Mouse (Mus musculus) megakaryocyte-erythroid progenitor cell, adult 5-6 weeks (primary cell): Measurements from ENCODE around the gene Samd4. TPM values are rescaled to one million over a fixed set of nuclear protein-coding genes. Genes with fewer than 3 reads are reported as not detected.

Source experiments
- ATAC-seq: replicated peaks from 2 replicates; pipeline ENCODE4 v1.8.0; 2016; ENCODE audit warnings: mild to moderate bottlenecking, inconsistent platforms; ENCODE audit not compliant: severe bottlenecking, poor library complexity, low FRiP score, low TSS enrichment
- total RNA-seq, 2 experiments: library from RNA; stranded (forward) in 1 of 2; stranded (reverse) in 1 of 2; fragments of 200-1000, 215-1000 nt in 1 of 2; fragments of >200 nt in 1 of 2; fragmentation: Nextera tagmentation in 1 of 2; gene quantifications; 2 replicates each; pipeline ENCODE4 v1.2.3; 2014 to 2017

Samd4 gene
- total RNA-seq, 2 experiments from 2014 or later = 0.07 to 0.61 TPM

GRCm38 (mm10) chr14:46982106-46982505, 99.5 kb downstream of the Samd4 start:
- no peak for ATAC-seq

GRCm38 (mm10) chr14:46984542-46985125, 102.0 kb downstream of the Samd4 start:
- no peak for ATAC-seq

- ATAC-seq = no peak
Observed at GRCm38 (mm10) chr14:46989694-46990093, 107.0 kb downstream of the Samd4 start.

GRCm38 (mm10) chr14:46990450-46990849, 107.8 kb downstream of the Samd4 start:
- ATAC-seq = no peak

DNA sequence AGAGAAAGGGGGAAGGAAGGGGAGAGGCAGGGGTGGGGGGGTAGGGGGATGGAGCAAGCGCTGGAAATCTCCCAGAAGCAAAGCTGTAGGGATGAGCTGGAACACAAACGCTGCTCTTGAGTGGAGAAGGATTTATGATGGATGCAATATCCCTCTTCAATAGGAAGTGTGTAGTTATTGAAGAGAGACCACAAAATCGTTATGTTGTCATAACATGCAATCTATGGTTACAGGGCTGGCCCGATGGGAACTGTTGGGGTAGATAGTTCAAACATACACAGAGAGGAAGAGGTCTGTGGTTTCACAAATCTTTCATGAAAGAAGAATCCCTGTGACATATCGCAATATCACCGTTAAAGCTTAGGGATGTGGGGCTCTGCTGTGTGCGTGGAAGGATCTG, 112.0 kb downstream of the Samd4 start:
- no peak for ATAC-seq

- ATAC-seq = no peak
Observed at GRCm38 (mm10) chr14:46999321-47000025, 116.8 kb downstream of the Samd4 start.

- no peak for ATAC-seq
Observed at GRCm38 (mm10) chr14:47000096-47000736, 117.6 kb downstream of the Samd4 start.

- ATAC-seq = no peak
Observed at GRCm38 (mm10) chr14:47000786-47001761, 118.4 kb downstream of the Samd4 start.

GRCm38 (mm10) chr14:47004161-47004560, 121.5 kb downstream of the Samd4 start:
- ATAC-seq = no peak

- no peak for ATAC-seq
Observed at GRCm38 (mm10) chr14:47011171-47012139, 128.8 kb downstream of the Samd4 start.

DNA sequence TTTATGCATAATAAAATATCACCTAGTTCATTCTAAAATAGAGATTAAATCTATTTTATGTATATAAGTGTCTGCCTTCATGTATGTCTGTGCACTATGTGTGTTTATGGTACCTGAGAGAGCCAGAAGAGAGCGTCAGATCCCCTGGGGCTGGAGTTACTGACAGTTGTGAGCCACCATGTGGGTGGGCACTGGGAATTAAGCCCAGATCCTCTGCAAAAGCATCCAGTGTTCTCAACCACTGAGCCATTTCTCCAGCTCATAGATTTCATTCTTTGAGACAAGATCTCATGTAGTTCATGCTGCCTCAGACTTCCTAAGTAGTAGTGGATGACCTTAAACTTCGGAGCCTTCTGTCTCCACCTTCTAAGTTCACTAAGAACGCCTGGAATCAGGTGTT, 133.0 kb downstream of the Samd4 start:
- no peak for ATAC-seq

GRCm38 (mm10) chr14:47017658-47018057, 135.0 kb downstream of the Samd4 start:
- ATAC-seq = no peak

GRCm38 (mm10) chr14:47020886-47021285, 138.2 kb downstream of the Samd4 start:
- ATAC-seq = no peak

GRCm38 (mm10) chr14:47023529-47023928, 140.9 kb downstream of the Samd4 start:
- ATAC-seq = no peak

GRCm38 (mm10) chr14:47027431-47028118, 144.9 kb downstream of the Samd4 start:
- ATAC-seq = no peak

GRCm38 (mm10) chr14:47031542-47031941, 148.9 kb downstream of the Samd4 start:
- ATAC-seq = no peak

GRCm38 (mm10) chr14:47032140-47032539, 149.5 kb downstream of the Samd4 start:
- ATAC-seq = no peak

- ATAC-seq = no peak
Observed at GRCm38 (mm10) chr14:47033423-47033822, 150.8 kb downstream of the Samd4 start.
